Mouse (Mus musculus) CH12.LX (cell line): Measurements from ENCODE around the gene Gfod2. TPM values are rescaled to one million over a fixed set of nuclear protein-coding genes. Genes with fewer than 3 reads are reported as not detected.

ENCODE experiments used
- DNase-seq: peaks from one replicate; pipeline ENCODE4 v3.0.0-alpha.2; 2013; ENCODE audit errors: extremely low read depth
- H3K27ac ChIP-seq: 2 replicates; pipeline ENCODE4 v1.5.1; 2012; ENCODE audit warnings: low read depth, mild to moderate bottlenecking, control low read depth, moderate library complexity; ENCODE audit not compliant: insufficient read depth
- H3K27me3 ChIP-seq: replicated peaks from 2 replicates; pipeline ENCODE3; 2012; ENCODE audit warnings: inconsistent platforms
- H3K36me3 ChIP-seq, 2 experiments: replicated peaks in 1 of 2; 2 replicates each; pipeline versions ENCODE3 to v1.6.1; 2012; ENCODE audit warnings: inconsistent platforms in 1 of 2, low read length in 1 of 2, mild to moderate bottlenecking in 1 of 2, mixed read lengths in 1 of 2, moderate library complexity in 1 of 2; ENCODE audit not compliant: control insufficient read depth in 1 of 2, insufficient read depth in 1 of 2
- H3K4me1 ChIP-seq, 2 experiments: 2 replicates each; pipeline ENCODE4 v1.6.1; 2012; ENCODE audit warnings: inconsistent platforms in 1 of 2, moderate library complexity in 1 of 2; ENCODE audit not compliant: insufficient read depth in 2 of 2, control insufficient read depth in 1 of 2
- H3K4me2 ChIP-seq: 2 replicates; pipeline ENCODE4 v1.6.1; 2012; ENCODE audit warnings: low read depth, mild to moderate bottlenecking, control low read depth; ENCODE audit not compliant: poor library complexity, insufficient read depth, severe bottlenecking
- H3K4me3 ChIP-seq, 3 experiments: fragments of 150-350 bp in 1 of 3; sonication (generic) in 1 of 3; replicated peaks in 1 of 3; 2 replicates each; pipeline versions ENCODE3 to v1.5.1; 2011 to 2012; ENCODE audit warnings: low read depth in 2 of 3, low read length in 2 of 3, mild to moderate bottlenecking in 2 of 3, moderate library complexity in 2 of 3, control low read depth in 1 of 3, improper control_type of control experiment in 1 of 3, inconsistent platforms in 1 of 3, mixed read lengths in 1 of 3; ENCODE audit not compliant: poor library complexity in 1 of 3
- H3K79me2 ChIP-seq: replicated peaks from 2 replicates; pipeline ENCODE4 v1.6.1; 2012; ENCODE audit warnings: mild to moderate bottlenecking, moderate library complexity; ENCODE audit not compliant: control insufficient read depth, poor library complexity, insufficient read depth, severe bottlenecking; ENCODE audit errors: extremely low read depth
- H3K9ac ChIP-seq: 2 replicates; pipeline ENCODE4 v1.6.1; 2012; ENCODE audit warnings: low read depth, mild to moderate bottlenecking, control low read depth, moderate library complexity; ENCODE audit not compliant: insufficient read depth
- H3K9me3 ChIP-seq: replicated peaks from 2 replicates; pipeline ENCODE3; 2012; ENCODE audit warnings: low read length, inconsistent platforms, mixed read lengths
- BHLHE40 ChIP-seq: IDR thresholded peaks from 2 replicates; pipeline ENCODE4 v1.6.1; 2011; ENCODE audit warnings: mild to moderate bottlenecking, low read depth, low read length, improper control_type of control experiment
- CHD1 ChIP-seq: IDR thresholded peaks from 2 replicates; pipeline ENCODE4 v1.6.1; 2012; ENCODE audit warnings: low read depth, low read length, improper control_type of control experiment, inconsistent platforms
- CTCF ChIP-seq, 2 experiments: IDR thresholded peaks in 1 of 2; conservative IDR thresholded peaks in 1 of 2; 2 replicates each; pipeline ENCODE4 v1.5.1; 2011 to 2012; ENCODE audit warnings: low read depth in 2 of 2, low read length in 2 of 2, improper control_type of control experiment in 1 of 2, inconsistent platforms in 1 of 2, mild to moderate bottlenecking in 1 of 2, moderate library complexity in 1 of 2
- E2F4 ChIP-seq: IDR thresholded peaks from 2 replicates; pipeline ENCODE4 v1.6.1; 2011; ENCODE audit warnings: low read depth, low read length, improper control_type of control experiment; ENCODE audit not compliant: insufficient replicate concordance
- ELF1 ChIP-seq: IDR thresholded peaks from 2 replicates; pipeline ENCODE4 v1.6.1; 2014; ENCODE audit warnings: low read depth, mild to moderate bottlenecking, inconsistent platforms, low read length, improper control_type of control experiment
- ETS1 ChIP-seq: conservative IDR thresholded peaks from 2 replicates; pipeline ENCODE4 v1.6.1; 2012; ENCODE audit warnings: low read depth, mild to moderate bottlenecking, inconsistent platforms, low read length, improper control_type of control experiment, moderate library complexity
- GABPA ChIP-seq: IDR thresholded peaks from 2 replicates; pipeline ENCODE4 v1.6.1; 2012; ENCODE audit warnings: low read depth, low read length, improper control_type of control experiment, inconsistent platforms; ENCODE audit not compliant: insufficient replicate concordance
- HCFC1 ChIP-seq: IDR thresholded peaks from 2 replicates; pipeline ENCODE4 v1.6.1; 2012; ENCODE audit warnings: low read depth, mild to moderate bottlenecking, inconsistent platforms, low read length, improper control_type of control experiment
- IRF4 ChIP-seq: IDR thresholded peaks from 2 replicates; pipeline ENCODE4 v1.6.1; 2014; ENCODE audit warnings: low read depth, mild to moderate bottlenecking, inconsistent platforms, low read length, improper control_type of control experiment
- JUN ChIP-seq: IDR thresholded peaks from 2 replicates; pipeline ENCODE4 v1.6.1; 2011; ENCODE audit warnings: low read depth, mild to moderate bottlenecking, low read length, improper control_type of control experiment, moderate library complexity; ENCODE audit not compliant: insufficient read depth
- MAFK ChIP-seq: IDR thresholded peaks from 2 replicates; pipeline ENCODE4 v1.6.1; 2011; ENCODE audit warnings: low read length, improper control_type of control experiment; ENCODE audit not compliant: insufficient replicate concordance
- MAX ChIP-seq: IDR thresholded peaks from 2 replicates; pipeline ENCODE4 v1.6.1; 2011; ENCODE audit warnings: low read length, improper control_type of control experiment
- MAZ ChIP-seq: IDR thresholded peaks from 2 replicates; pipeline ENCODE4 v1.6.1; 2012; ENCODE audit warnings: low read depth, mild to moderate bottlenecking, inconsistent platforms, low read length, improper control_type of control experiment, moderate library complexity
- MXI1 ChIP-seq: IDR thresholded peaks from 2 replicates; pipeline ENCODE4 v1.6.1; 2011; ENCODE audit warnings: mild to moderate bottlenecking, low read depth, low read length, improper control_type of control experiment
- MYC ChIP-seq: IDR thresholded peaks from 2 replicates; pipeline ENCODE4 v1.6.1; 2011; ENCODE audit warnings: low read depth, mild to moderate bottlenecking, improper control_type of control experiment, low read length
- PAX5 ChIP-seq: IDR thresholded peaks from 2 replicates; pipeline ENCODE4 v1.6.1; 2012; ENCODE audit warnings: low read length, inconsistent platforms, mixed read lengths
- POLR2A ChIP-seq: IDR thresholded peaks from 2 replicates; pipeline ENCODE4 v1.6.1; 2011; ENCODE audit warnings: low read depth, mild to moderate bottlenecking, improper control_type of control experiment, low read length
- RAD21 ChIP-seq: IDR thresholded peaks from 2 replicates; pipeline ENCODE4 v1.6.1; 2011; ENCODE audit warnings: low read depth, mild to moderate bottlenecking, low read length, improper control_type of control experiment, moderate library complexity
- RCOR1 ChIP-seq: conservative IDR thresholded peaks from 2 replicates; pipeline ENCODE4 v1.6.1; 2012; ENCODE audit warnings: low read depth, mild to moderate bottlenecking, inconsistent platforms, low read length, improper control_type of control experiment
- SIN3A ChIP-seq: IDR thresholded peaks from 2 replicates; pipeline ENCODE4 v1.6.1; 2012; ENCODE audit warnings: low read length, improper control_type of control experiment, inconsistent platforms
- TBP ChIP-seq: conservative IDR thresholded peaks from 2 replicates; pipeline ENCODE4 v1.6.1; 2011; ENCODE audit warnings: low read depth, low read length, improper control_type of control experiment
- TCF12 ChIP-seq: IDR thresholded peaks from 2 replicates; pipeline ENCODE4 v1.6.1; 2014; ENCODE audit warnings: low read depth, mild to moderate bottlenecking, inconsistent platforms, low read length, improper control_type of control experiment
- UBTF ChIP-seq: IDR thresholded peaks from 2 replicates; pipeline ENCODE4 v1.6.1; 2012; ENCODE audit warnings: low read depth, mild to moderate bottlenecking, inconsistent platforms, low read length, improper control_type of control experiment, moderate library complexity
- ZKSCAN1 ChIP-seq: IDR thresholded peaks from 2 replicates; pipeline ENCODE4 v1.6.1; 2012; ENCODE audit warnings: low read depth, inconsistent platforms, low read length, improper control_type of control experiment, borderline replicate concordance
- ZMIZ1 ChIP-seq: IDR thresholded peaks from 2 replicates; pipeline ENCODE4 v1.6.1; 2012; ENCODE audit warnings: low read depth, mild to moderate bottlenecking, inconsistent platforms, low read length, improper control_type of control experiment
- dilution Hi-C: fragments of 300-500 bp; cut with MboI; formaldehyde crosslinking; loops from 2 replicates; pipeline ENCODE4 v1.14.3; 2020; ENCODE audit warnings: low sequenced_read_pairs; ENCODE audit not compliant: extremely low pct_unique_long_range_greater_than_20kb, extremely low pct_ligation_motif_present
- in situ Hi-C: fragments of 300-500 bp; cut with MboI; formaldehyde crosslinking; loops from 3 replicates; pipeline ENCODE4 v1.14.3; 2019; ENCODE audit warnings: low sequenced_read_pairs, low pct_ligation_motif_present, low pct_unique_long_range_greater_than_20kb, mixed read lengths
- polyA plus RNA-seq: library from polyadenylated mRNA; unstranded; fragments of >175 nt; gene quantifications from 2 replicates; pipeline ENCODE4 v1.2.1, GENCODE M21; 2012; ENCODE audit warnings: low read depth; ENCODE audit not compliant: insufficient read length
- total RNA-seq, 2 experiments: library from RNA; depleted of rRNA; stranded (reverse); fragments of 300-350 nt in 1 of 2; fragments of >200 nt in 1 of 2; gene quantifications; 2 replicates each; pipeline ENCODE4 v1.2.3; 2012 to 2014

Gene Gfod2
- total and polyA plus RNA-seq, 3 experiments, result 1.7 to 3.1 (median 3.1) TPM

GRCm38 (mm10) chr8:105727397-105728124 lies 30.9 kb downstream of the Gfod2 start:
- Histone ChIP-seq H3K79me2 (no peaks in the 10 kb centered on the region), H3K4me1 (peaks cover 0 to 18% of the 10 kb centered on the region in 2 experiments; a peak in 2 of 4 replicates), H3K27ac (no peak overlapping the region), H3K9ac (no peak overlapping the region), H3K4me3 (no peak overlapping the region), H3K27me3 (no peaks in the 10 kb centered on the region), H3K4me2 (no peak overlapping the region), H3K36me3 (peaks cover 3 to 28% of the 10 kb centered on the region in 2 experiments), H3K9me3 (no peaks in the 10 kb centered on the region)
- no peak for TF ChIP-seq TCF12
- no peak for TF ChIP-seq MXI1
- TF ChIP-seq GABPA, result no peak
- TF ChIP-seq POLR2A, result no peak
- no peak for TF ChIP-seq JUN
- TF ChIP-seq ZKSCAN1, result no peak
- no peak for TF ChIP-seq ETS1
- TF ChIP-seq RAD21, result no peak
- no peak for TF ChIP-seq RCOR1
- no peak for TF ChIP-seq E2F4
- no peak for TF ChIP-seq BHLHE40
- no peak for TF ChIP-seq MAZ
- TF ChIP-seq MAFK, result no peak
- TF ChIP-seq MYC, result no peak
- TF ChIP-seq HCFC1, result no peak
- TF ChIP-seq ZMIZ1, result no peak
- no peak for TF ChIP-seq IRF4
- in situ Hi-C loops, result no loop called here
- DNase-seq, result no peak
- dilution Hi-C loops, result no loop called here

DNA sequence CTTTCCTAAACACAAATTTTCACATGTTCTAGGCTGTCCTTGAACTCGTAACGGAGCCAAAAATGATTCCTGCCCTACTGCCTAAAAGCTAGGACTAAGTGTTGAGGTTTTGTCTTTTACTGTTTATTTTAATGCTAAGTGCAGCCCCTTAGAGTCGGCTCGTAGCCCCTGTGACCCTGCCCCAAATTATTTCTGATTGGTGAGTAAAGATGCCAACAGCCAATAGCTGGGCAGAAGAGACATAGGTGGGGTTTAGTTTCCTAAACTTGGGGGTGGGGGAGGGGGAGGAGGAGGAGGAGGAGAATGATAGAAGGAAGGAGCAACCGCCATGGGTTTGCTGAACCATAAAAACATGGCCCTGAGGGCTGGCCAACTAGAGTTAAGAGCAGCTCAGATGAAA lies 32.7 kb downstream of the Gfod2 start:
- Histone ChIP-seq H3K4me3 (no peak overlapping the region), H3K36me3 (peaks cover 3 to 28% of the 10 kb centered on the region in 2 experiments), H3K27me3 (no peaks in the 10 kb centered on the region), H3K79me2 (no peaks in the 10 kb centered on the region), H3K9ac (no peak overlapping the region), H3K4me1 (peaks cover 0 to 2% of the 10 kb centered on the region in 2 experiments; a peak in 1 of 4 replicates), H3K4me2 (no peak overlapping the region), H3K9me3 (no peaks in the 10 kb centered on the region), H3K27ac (no peak overlapping the region)
- DNase-seq, result no peak
- dilution Hi-C loops, result no loop called here
- TF ChIP-seq MAX, result no peak
- TF ChIP-seq UBTF, result no peak
- no peak for TF ChIP-seq RCOR1
- TF ChIP-seq ELF1, result no peak
- no peak for TF ChIP-seq CTCF (conservative IDR thresholded peaks at IDR 0.05 in 1 of 2, IDR thresholded peaks at IDR 0.05 in 1 of 2; ENCODE audit: low read depth in 2 of 2, low read length in 2 of 2)
- TF ChIP-seq GABPA, result no peak
- no peak for TF ChIP-seq MAFK
- no peak for TF ChIP-seq PAX5
- TF ChIP-seq MAZ, result no peak
- no peak for TF ChIP-seq SIN3A
- no peak for TF ChIP-seq E2F4
- no peak for TF ChIP-seq TCF12
- no peak for TF ChIP-seq TBP
- no peak for TF ChIP-seq CHD1
- TF ChIP-seq ZKSCAN1, result no peak
- in situ Hi-C loops, result no loop called here
